Mouse (Mus musculus) ovary, postnatal 10 days (tissue): ENCODE results near the gene Hist1h3g.

Source experiments
- DNase-seq: peaks from one replicate; pipeline ENCODE4 v3.0.0; 2022; ENCODE audit warnings: low spot score

Gene Hist1h3g

GRCm38 (mm10) chr13:23581408-23582218, 46.4 kb downstream of the Hist1h3g start, which contains the start of gene Hist1h4d:
Gene Hist1h4d (plus strand): TSS chr13:23581598.
- peak; percentile 97 for DNase-seq

- DNase-seq: no peak
Measured at GRCm38 (mm10) chr13:23582219-23583056, 47.2 kb downstream of the Hist1h3g start.

DNA sequence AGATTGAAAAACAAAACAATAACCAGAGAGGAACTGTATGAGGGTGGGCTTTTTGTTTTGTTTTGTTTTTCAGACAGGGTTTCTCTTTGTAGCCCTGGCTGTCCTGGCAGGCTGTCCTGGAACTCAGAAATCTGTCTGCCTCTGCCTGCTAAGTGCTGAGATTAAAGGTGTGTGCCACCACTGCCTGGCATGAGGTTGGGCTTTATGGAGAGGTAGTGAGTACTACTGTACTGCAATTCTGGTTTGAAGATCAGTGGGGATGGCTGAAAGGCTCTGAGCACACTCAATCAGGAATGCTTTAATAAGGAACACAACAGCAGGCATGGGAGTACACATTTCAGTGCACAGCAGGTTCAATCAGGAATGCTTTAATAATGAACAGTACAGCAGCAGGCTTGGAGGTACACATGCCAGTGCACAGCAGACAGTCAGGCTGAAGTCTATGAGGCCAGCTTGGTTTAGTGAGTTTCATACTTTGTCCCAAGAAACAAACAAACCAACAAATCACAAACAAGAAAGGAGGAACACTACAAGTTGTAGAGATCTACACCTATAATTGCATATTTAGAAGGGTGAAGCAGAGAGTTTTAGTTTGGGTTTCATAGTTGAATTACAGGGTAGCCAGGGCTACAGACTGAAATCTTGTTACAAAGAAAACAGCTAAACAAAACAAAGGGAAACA, 48.3 kb downstream of the Hist1h3g start:
- DNase-seq: no peak

GRCm38 (mm10) chr13:23584331-23584730, 49.1 kb downstream of the Hist1h3g start:
- no peak for DNase-seq

DNA sequence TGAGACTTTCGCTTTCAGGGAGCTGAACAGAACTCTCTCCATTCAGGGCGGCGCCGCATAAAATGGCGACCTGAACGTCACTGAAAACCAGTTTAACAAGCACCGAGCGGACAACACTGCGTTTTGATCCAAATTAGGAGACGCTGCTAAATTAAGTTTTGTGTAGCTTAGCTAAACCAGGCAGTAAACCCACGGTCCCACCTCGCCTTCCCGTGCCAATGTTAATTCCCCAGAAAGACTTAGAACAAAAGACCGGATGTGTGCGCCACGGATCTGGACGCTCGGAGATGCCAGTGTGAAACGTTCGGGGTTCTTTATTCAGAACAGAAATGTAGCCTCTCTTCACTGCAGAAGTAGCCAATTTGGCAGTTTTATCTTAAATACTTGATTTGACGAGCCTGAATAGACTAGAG, 49.8 kb downstream of the Hist1h3g start:
- DNase-seq: no peak
